In the genomic region with DNA sequence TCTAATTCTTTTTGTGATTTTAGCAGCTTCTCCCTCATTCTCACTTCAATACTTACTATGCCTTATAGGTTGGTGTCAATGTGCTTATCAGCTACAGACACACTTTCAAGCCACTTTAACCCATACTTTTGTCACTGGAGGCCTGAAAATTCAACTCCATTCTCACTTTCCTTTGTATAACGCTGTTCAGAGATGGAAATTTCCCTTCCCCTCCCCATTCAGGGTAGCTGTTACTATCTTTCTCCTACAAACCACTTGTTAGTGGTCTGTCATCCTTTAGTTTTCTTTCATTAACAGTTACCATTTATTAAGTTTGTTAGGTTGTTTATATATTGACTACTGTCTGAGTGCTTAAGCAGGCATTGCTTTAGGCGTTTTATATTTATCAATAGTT, we compare ENCODE assay signal across 8 mouse cellular contexts. TPM values are rescaled to one million over a fixed set of nuclear protein-coding genes. Genes with fewer than 3 reads are reported as not detected.
A peak's percentile ranks its signal among the peaks of the same experiment; 100 is the strongest.
DNase-seq lines count a peak whose midpoint lies in the region; ATAC-seq and TF ChIP-seq lines count a peak whose summit lies in the region.

A gene (plus strand): TSS at position 7 of the 394 bp plus-strand sequence.

- no peaks in the 10 kb centered on the region for H3K27me3 ChIP-seq in lung, embryonic 14.5 days (ENCODE audit: insufficient read depth, low read length)
- no peaks in the 10 kb centered on the region for H3K27me3 ChIP-seq in intestine, embryonic 16.5 days (replicated peaks; ENCODE audit: control insufficient read depth, insufficient read depth, low read length)
- H3K27me3 ChIP-seq in midbrain, embryonic 11.5 days (ENCODE audit: control insufficient read depth, insufficient read depth, low read length) = no peaks in the 10 kb centered on the region

- no peak for DNase-seq in lung, embryonic 14.5 days
- DNase-seq in lung, postnatal 4 days = no peak
- DNase-seq in gastrocnemius, postnatal 25 days = no peak
- peak; percentile 85 for DNase-seq in midbrain, embryonic 11.5 days (ENCODE audit: low spot score, missing footprints)
- DNase-seq in urinary bladder, postnatal 10 days (ENCODE audit: low spot score) = no peak
- no peak for DNase-seq in cerebellum, adult 9-11 months

- no peaks in the 10 kb centered on the region; the same call in 1 of the 2 replicates for H3K9me3 ChIP-seq in lung, embryonic 14.5 days (ENCODE audit: low read depth, low read length)
- no peaks in the 10 kb centered on the region for H3K9me3 ChIP-seq in intestine, embryonic 16.5 days (ENCODE audit: control insufficient read depth, low read length)
- no peaks in the 10 kb centered on the region for H3K9me3 ChIP-seq in midbrain, embryonic 11.5 days (ENCODE audit: control insufficient read depth, low read length)

- peak within 1 kb of the TSS; percentile 78 for H3K4me3 ChIP-seq in lung, embryonic 14.5 days (ENCODE audit: low read depth, low read length)
- peak within 1 kb of the TSS; percentile 98 for H3K4me3 ChIP-seq in brown adipose tissue, adult 24 weeks (ENCODE audit: insufficient read depth, low read depth, low read length)
- H3K4me3 ChIP-seq in intestine, embryonic 16.5 days (ENCODE audit: low read length) = peak within 1 kb of the TSS; percentile 98
- peak within 1 kb of the TSS; percentile 98 for H3K4me3 ChIP-seq in midbrain, embryonic 11.5 days (ENCODE audit: low read depth, low read length)

- H3K9ac ChIP-seq in lung, embryonic 14.5 days = peak within 1 kb of the TSS; percentile 95
- peak within 1 kb of the TSS; percentile 99 for H3K9ac ChIP-seq in intestine, embryonic 16.5 days (ENCODE audit: low read depth, low read length)
- H3K9ac ChIP-seq in midbrain, embryonic 11.5 days (ENCODE audit: low read length) = peak within 1 kb of the TSS; percentile 99

- TF ChIP-seq CTCF in lung, embryonic 14.5 days (IDR thresholded peaks at IDR 0.05; ENCODE audit: low read depth) = no peak

- H3K36me3 ChIP-seq in lung, embryonic 14.5 days (ENCODE audit: insufficient read depth) = no peaks in the 10 kb centered on the region
- no peaks in the 10 kb centered on the region for H3K36me3 ChIP-seq in intestine, embryonic 16.5 days (ENCODE audit: control insufficient read depth, insufficient read depth, low read length)
- no peaks in the 10 kb centered on the region for H3K36me3 ChIP-seq in midbrain, embryonic 11.5 days (ENCODE audit: control insufficient read depth, insufficient read depth, low read length)

- peak within 1 kb of the TSS; percentile 92 for H3K27ac ChIP-seq in lung, embryonic 14.5 days (ENCODE audit: low read depth)
- peak within 1 kb of the TSS; percentile 97 for H3K27ac ChIP-seq in brown adipose tissue, adult 24 weeks (replicated peaks; ENCODE audit: low read depth, low read length)
- peak within 1 kb of the TSS; percentile 95 for H3K27ac ChIP-seq in intestine, embryonic 16.5 days (ENCODE audit: low read length)
- peak within 1 kb of the TSS; percentile 80 for H3K27ac ChIP-seq in midbrain, embryonic 11.5 days (ENCODE audit: low read depth, low read length)

- peaks cover 7% of the 10 kb centered on the region for H3K4me1 ChIP-seq in lung, embryonic 14.5 days (ENCODE audit: insufficient read depth)
- peaks cover 5% of the 10 kb centered on the region for H3K4me1 ChIP-seq in brown adipose tissue, adult 24 weeks (ENCODE audit: control insufficient read depth, insufficient read depth, insufficient read length, low read length)
- peaks cover 9% of the 10 kb centered on the region for H3K4me1 ChIP-seq in intestine, embryonic 16.5 days (ENCODE audit: control insufficient read depth, insufficient read depth, low read length)
- peaks cover 9% of the 10 kb centered on the region; the same call in 1 of the 2 replicates for H3K4me1 ChIP-seq in midbrain, embryonic 11.5 days (ENCODE audit: control insufficient read depth, insufficient read depth, low read length)

- ATAC-seq in lung, embryonic 14.5 days (ENCODE audit: insufficient read depth) = no peak
- no peak for ATAC-seq in intestine, embryonic 16.5 days
- ATAC-seq in midbrain, embryonic 11.5 days (ENCODE audit: low FRiP score) = no peak

- H3K4me2 ChIP-seq in lung, embryonic 14.5 days = peak within 1 kb of the TSS; percentile 80
- H3K4me2 ChIP-seq in intestine, embryonic 16.5 days (ENCODE audit: low read depth, low read length) = peak within 1 kb of the TSS; percentile 79
- peak within 1 kb of the TSS; percentile 70 for H3K4me2 ChIP-seq in midbrain, embryonic 11.5 days

- 42% methylated on average over 2 of the region's 2 CpGs for whole genome bisulfite sequencing in lung, embryonic 14.5 days
- 43% methylated on average over 2 of the region's 2 CpGs for WGBS in intestine, embryonic 16.5 days
- WGBS in midbrain, embryonic 11.5 days = 51% methylated on average over 2 of the region's 2 CpGs

RNA-seq across cellular contexts. Expression of the gene that starts here (rescaled TPM):
- 98.9 and 99.5 TPM in 2 replicates for polyA plus RNA-seq in lung, embryonic 14.5 days (2014; fragmentation: Nextera tagmentation; extraction: Ambion mirVana)
- polyA plus RNA-seq in brown adipose tissue, adult 24 weeks (2012; ENCODE audit: insufficient read depth, insufficient read length, missing spikeins) = 38.9 and 42.2 TPM in 2 replicates
- 10 to 100 TPM; 17.6 to 21.1 TPM for total RNA-seq in gastrocnemius, postnatal 25 days (2021)
- polyA plus RNA-seq in intestine, embryonic 16.5 days (2015; fragmentation: Nextera tagmentation; extraction: Ambion mirVana) = 61.4 and 62.7 TPM in 2 replicates
- 78.4 and 89.0 TPM in 2 replicates for polyA plus RNA-seq in midbrain, embryonic 11.5 days (2014; fragmentation: Nextera tagmentation; extraction: Ambion mirVana)
